Mouse (Mus musculus) inflammation-experienced regulatory T-cells, adult 6 months (primary cell): Measurements from ENCODE around the gene Ppp1r2. TPM values are rescaled to one million over a fixed set of nuclear protein-coding genes. Genes with fewer than 3 reads are reported as not detected.
A peak's percentile ranks its signal among the peaks of the same experiment; 100 is the strongest.
"Not testable (repeated sequence)": the region's sequence is repeated elsewhere in the genome, so short reads cannot be mapped to it uniquely, and the experiment has no call there.

Experiments
- ATAC-seq: one replicate; pipeline ENCODE4 v1.8.0; 2017
- polyA plus RNA-seq, 3 experiments: library from polyadenylated mRNA; unstranded; fragments of 100-300 nt; shearing (Covaris generic); gene quantifications; one replicate each; pipeline ENCODE4 v1.2.1; 2017

Gene Ppp1r2
- polyA plus RNA-seq = 10 to 100 TPM; 11.7 to 25.1 (median 13.1) TPM

DNA sequence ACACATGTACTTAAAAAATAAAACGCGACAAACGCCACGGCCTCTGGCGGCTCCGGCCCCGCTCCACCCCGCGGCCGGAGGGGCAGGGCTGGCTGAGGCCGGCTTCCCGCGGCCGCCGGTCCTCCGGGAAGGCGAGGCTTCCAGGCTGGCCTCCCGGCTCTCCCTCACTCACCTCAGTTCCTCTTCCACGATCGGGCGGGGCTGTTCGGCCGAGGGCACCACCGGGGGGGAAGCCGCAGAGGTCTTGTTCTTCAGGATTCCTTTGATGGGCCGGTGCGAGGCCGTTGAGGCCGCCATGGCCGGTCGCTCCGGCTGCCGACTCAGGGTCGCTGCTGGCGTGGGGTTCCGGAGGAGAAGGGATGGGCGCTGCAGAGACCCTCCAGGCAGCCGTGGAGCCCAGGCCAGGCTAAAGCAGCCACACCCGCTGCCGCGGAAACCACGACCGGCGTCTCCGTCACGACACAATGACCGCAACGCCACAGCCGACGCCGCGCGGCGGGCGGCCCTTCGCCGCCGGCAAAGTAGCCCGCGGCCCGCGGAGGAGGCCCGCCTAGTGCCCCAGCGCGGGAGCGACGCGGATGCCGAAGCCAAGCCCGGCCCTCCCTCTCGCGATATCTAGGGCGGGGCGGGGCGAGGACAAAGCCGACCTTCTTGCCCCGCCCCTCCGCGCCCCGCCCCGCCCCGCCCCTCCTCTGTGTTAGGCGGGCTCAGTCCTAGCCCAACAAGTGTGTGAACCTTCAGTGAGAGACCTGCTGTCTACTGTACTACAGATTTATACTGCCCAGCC lies at the start of gene Ppp1r2:
Ppp1r2 (minus strand) TSS at position 604 of the 787 bp plus-strand sequence.
- ATAC-seq = peak; percentile 95

DNA sequence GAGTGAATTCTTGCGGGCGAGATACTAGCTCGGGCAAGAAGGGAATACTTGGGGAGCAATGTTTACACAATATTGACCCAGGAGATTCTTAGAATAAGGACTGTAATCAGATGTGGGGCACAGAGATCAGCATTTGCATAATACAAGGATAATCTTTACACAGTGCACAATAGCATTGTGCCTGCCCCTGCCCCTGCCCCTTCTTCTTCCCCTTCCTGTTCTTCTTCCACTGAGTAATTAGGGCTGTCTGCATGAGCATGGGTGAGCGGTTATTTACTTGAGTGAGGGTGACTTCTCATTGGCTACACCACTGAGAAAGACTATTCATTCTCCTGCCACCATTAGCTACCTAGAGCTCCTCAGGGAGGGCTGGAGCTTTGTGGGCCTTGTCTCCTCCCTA lies 46.4 kb upstream of the Ppp1r2 start:
- ATAC-seq = no peak

DNA sequence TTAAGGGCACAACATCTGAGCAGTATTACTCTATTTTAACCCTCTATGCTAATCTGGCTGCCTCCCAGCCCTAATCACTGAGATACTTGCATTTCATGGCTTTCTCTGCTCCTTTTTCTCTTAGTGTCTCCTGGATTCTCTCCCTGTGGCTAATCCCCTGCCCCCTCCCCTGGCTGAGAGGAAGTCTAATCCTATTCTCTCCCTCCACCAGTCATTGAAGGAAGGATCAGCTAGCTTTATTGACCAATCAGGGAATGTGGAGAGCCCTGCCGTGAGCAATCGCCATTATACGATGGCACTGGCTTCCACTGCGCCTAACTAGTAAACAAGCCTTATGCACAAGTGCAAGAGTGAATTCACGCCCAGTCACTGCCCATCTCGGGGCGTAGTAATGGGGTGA lies 45.9 kb upstream of the Ppp1r2 start:
- ATAC-seq = no peak

DNA sequence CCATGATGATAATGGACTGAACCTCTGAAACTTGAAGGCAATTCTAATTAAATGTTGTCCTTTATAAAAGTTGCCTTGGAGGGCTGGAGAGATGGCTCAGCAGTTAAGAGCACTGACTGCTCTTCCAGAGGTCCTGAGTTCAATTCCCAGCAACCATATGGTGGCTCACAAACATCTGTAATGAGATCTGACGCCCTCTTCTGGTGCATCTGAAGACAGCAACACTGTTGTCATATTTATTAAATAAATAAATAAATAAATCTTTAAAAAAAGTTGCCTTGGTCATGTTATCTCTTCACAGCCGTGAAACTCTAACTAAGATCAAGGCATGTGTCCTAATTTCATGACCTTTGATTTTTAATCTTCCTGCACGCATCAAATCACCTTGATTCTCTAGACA lies 44.6 kb upstream of the Ppp1r2 start:
- ATAC-seq = not testable (repeated sequence)

DNA sequence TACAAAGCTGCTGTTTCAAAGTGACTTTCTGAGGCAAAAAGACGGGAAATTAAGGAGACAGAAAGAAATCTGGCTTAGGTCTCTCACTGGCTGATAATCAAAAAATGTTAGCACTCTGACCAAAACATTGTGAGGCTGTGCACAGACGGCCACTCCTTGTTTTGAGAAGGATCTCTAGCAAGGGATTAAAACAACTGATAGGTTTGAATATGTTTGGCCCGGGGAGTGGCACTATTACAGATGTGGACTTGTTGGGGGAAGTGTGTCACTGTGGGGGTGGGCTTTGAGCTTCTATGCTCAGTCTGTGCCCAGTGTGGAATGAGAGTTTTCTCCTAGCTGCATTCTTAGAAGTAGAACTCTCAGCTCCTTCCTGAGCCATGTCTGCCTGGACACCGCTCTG lies 44.2 kb upstream of the Ppp1r2 start:
- ATAC-seq = no peak

DNA sequence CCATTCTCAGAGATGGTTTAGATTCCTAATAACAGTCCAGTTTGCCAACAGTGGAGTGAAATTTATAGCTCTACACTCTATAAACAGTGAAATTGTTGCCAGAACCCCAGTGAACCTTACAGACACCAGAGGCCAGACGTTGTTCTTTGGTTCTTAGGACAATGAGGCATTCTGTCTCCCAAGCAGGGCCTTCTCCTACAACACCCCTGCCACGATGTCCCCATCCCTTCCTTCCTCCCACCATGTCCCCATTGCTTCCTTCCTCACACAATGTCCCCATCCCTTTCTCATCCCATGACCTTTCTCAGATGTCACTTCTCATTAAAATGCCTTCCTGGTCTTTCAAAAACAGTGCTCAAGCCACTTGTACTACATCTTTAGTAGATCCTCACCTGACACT lies 43.3 kb upstream of the Ppp1r2 start:
- ATAC-seq = no peak

DNA sequence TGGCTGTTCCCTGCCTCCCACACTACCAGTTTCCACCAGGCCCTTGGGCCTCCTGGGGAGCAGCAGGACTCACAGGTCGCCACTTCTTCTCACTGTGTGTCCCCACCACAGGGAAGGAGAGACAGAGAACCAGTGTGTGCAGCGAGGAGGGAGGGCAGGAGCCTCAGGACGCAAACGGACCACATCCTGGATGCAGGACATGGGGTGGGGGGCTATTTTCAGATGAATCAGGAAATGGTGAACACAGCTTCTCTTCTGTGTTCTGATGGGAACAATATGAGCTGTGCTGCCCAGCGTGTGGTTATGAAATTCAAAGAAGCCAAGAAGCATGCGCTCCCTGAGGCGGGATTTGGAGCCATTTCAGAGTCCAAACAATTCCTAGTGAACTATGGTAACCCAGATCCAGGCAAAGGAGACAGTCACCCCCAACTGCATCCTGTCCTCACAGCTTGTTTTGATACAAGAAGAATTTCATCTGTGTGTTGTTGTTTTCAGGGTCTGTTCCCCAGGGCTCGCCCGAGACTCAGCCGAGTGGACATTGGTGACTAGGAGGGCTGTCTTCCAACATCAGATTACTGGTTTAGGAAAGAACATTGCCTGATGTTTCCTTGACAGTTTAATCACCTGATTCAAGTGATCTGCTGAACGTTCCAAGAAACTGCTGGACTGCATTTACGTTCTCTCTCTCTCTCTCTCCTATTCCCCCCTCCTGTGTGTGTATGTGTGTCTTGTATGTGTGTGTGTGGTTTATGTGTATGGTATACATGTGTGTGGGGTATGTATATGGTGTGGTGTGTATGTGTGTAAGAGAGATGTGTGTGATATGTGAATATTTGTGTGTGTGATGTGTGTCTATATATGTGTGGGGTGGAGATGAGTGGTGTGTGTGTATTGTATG lies 41.4 kb upstream of the Ppp1r2 start:
- ATAC-seq = not testable (repeated sequence)

DNA sequence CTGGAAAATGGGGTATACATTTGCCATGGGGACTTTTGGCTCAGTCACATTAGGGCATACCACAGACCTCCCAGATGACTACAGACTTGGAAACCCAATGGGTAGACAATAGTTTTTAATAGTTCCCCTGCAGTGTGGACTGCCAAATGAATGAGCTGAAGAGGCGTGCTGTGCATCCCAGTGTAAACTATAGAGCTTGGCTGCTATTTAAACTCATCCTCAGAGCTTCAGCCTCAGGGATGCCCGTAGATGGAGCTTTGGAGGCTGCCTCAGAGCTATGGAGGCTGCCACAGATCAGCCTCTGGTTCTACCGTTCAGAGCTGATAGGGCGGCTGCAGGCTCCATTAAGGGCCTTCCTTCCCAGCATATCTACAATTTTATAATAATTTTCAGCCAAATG lies 40.2 kb upstream of the Ppp1r2 start:
- ATAC-seq = no peak

DNA sequence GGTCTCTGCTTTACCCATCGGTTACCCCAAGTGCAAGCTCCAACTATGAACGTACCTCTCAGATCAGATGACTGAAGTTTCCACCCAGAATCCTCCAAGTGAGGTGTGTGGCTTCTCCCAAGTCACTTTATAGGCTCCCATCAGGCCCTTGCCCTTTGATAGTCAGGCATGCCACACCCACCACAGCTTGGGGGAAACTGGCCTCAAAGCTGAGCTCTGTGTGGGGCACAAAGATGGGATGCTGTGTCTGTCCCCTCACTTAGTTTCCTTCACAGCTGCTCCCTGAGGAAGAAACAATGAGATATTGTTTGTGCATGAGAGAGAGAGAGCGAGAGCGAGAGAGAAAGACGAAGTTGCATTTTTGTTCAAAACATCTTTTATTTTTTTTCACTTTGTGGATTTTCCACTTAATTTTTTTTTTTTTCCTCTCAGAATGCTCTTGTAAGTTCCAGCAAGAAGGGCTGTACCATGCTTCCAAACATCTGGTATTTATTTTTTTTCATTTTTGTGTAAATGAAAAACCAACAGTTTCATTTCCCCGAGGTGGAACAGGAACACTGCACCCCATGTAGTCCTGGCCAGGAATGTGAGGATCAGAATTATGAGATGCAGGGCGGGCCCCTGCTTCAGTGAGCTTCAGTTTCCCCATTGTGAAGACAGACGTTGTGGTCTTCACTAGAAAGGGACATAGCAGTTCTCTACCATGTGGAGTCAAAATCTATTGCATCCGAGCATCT lies 39.6 kb upstream of the Ppp1r2 start, which contains the start of gene Apod:
Apod (minus strand) TSS at position 312 of the 737 bp plus-strand sequence.
- no peak for ATAC-seq

DNA sequence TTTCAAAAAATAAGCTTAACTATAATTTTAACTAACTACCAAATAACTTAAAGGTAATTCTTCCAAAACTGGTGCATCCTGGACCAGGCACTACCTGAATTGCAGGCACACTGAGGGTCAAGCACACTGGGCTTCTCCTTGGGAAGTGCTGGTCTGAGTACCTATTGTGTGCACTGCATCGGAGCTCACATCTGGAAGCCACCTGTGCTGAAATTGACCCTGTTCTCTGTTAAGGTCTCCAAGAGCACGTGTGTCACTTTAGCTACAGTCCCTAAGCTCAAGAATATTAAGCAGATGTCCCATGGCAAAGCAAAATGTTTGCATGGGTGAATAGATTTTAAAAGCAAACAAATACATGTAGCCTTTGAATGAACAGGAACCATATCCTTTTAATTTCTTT lies 38.5 kb upstream of the Ppp1r2 start:
- no peak for ATAC-seq

DNA sequence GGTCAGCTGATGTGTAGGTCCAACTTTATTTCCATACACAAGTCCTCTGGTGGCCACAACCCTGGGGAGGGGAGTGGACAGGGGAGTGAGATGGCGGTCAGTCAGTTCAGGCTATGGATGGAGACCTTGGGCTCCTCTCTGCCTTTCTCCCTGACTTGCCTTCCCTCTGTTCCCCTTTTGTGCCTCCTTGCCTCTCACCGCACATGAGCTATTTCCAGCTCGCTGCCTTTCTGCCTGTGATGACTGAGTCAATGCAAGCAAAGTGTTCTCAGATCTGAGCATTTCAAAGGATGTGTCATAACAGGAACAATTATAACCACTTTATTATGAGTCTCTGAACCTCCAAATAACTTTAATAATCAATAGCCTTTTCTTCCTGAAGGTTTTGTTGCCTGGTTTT lies 37.2 kb upstream of the Ppp1r2 start:
- ATAC-seq = no peak

DNA sequence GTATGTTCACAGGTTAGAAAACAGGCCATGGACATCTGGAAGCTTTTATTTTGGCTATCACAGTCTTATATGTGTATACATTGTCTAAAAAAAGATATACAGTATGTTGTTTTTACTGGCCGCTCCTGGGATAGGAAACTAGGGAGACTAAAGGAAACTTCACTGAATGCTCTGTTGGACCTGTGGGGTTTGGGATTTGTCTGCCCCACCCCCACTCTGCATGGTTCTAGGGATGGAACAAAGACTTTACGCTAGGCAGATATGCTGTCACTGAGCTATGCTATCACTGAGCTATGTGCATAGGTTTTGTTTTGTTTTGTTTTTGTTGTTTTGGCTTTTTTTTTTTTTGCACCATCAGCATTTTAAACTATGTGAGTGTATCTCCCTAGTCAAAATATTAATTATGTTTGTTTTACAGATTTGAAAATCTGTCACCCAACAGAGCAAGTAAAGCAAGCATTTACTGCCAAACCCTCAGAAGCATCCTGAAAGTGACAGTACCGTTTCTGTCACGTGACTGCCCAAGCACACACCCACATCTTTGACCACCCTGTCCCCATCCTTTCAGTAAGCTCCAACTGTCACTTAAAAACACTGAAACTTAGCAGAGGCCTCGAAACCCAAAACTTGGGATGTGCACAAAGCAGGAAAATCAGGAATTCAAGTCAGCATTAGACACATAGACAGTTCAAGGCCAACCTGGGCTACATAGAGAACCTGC lies 30.3 kb upstream of the Ppp1r2 start:
- ATAC-seq = no peak

DNA sequence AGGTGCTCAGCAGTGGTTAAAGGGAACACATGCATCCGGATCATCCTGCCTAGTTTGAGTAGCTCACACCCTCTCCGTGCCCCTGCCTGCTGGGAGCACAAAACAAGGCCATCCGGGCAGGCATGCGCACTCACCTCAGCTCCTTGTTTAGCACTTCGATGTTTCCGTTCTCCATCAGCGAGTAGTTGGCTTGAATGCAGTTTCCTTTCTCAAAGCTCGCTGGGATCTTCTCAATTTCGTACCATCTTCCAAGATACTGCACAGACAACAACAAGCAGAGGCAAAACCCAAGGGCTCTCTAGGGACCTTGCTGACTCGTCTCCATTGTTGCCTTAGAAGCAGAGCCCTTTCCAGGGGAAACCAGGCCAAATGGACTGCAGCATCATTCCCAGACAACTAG lies 28.2 kb upstream of the Ppp1r2 start:
- ATAC-seq = no peak

DNA sequence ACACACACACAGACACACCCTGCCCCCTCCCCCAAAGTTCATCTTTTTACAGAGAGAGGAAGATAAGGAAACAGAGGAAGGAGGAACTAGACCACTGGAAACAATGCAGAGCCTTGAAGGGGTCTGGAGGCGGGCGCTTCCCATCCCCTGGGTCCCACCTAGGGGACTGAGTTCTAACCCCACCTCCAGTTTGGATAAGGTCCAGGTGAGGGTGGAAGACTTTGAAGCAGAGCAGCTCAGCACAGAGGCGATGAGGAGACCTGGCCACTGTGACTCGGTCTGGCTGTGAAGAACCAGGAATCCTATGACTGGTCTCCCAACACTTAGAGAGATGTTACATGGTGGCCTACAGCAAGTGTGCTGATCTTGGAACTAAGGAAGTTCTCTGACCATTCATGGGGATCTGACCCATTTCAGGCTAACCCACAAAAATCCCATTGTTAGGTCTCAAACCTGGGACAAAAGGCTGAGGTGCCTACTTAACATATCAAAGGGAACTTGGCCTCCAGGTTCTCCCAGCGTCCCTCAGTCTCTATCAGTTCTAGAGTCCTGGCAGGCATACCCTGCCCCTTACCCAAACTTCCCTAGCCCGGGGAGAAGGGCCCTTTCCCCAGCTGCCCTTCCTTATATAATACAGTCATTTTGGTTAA lies 25.9 kb upstream of the Ppp1r2 start:
- no peak for ATAC-seq

DNA sequence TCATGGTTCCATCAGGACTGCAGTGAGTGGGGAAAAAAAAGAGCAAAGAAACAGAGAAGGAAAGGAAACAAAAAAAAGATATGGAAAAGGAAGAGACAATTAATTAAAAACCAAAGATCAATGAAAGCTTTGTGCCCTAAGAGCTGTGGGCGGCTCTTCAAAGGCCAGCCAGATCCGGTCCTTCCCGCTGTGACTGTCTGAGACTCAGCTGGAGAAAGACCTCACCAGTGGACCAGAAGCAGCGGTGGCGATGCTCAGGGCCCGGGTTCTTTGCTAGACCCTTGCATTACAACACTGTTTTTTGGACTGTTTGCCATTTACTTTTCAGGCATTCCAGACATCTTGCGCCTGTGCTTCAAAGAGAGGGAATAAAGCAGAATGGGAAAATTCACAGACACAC lies 25.4 kb upstream of the Ppp1r2 start:
- no peak for ATAC-seq

DNA sequence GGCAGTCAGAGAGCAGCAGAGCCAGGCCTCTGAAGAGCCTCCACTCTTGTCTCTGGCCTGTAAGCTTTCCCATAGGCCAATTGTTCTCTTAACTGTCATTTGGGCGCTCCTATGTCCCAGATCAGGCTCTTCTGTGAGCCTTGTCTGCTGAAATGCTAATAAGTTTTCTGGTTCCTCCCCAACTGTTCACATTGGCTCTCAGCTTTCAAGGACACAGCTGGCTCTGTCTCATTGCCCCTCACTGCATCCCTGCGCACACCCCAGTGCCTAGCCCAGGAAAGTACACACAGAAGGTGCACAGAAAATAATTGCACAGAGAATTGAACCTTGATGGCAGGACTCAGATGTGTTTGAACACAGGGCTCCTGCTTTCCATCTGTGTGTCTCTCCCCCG lies 24.9 kb upstream of the Ppp1r2 start:
- ATAC-seq = no peak

DNA sequence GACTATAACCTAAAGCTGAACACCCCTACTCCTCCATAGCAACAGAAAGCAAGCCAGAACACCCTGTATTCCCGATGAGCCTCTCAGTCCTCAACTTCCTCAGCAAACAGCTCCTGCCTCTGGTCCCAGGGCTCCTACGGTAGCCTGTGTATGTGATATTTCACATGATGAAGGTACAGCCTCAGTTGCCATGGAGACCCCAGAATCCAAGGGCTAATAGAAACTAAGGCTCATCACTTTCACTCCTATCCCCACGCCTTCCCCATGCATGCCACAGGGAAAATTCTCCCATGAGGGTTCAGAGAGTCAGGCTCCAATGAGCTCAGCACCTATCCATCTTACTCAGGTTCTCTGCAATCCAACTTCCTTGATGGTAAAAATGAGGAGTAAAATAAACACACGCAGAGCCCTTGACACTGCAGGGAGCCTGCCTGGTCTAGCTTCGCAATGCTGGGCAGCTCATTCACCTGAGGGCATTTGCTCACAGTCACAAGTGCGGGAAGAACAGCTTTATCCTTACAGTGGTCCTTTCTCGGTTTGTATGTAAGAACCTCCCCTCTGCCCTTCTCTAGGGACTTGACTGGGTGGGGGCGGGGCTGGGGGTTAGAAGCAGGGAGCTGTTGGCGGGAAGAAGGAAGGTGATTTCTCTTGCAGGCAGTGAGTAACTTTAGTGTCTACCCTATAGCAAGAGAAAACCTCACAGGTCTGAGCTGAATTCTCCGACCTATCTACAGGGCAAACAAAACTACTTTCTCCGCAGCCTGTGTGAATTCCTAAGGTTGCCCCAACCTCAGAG lies 24.3 kb upstream of the Ppp1r2 start:
- no peak for ATAC-seq

DNA sequence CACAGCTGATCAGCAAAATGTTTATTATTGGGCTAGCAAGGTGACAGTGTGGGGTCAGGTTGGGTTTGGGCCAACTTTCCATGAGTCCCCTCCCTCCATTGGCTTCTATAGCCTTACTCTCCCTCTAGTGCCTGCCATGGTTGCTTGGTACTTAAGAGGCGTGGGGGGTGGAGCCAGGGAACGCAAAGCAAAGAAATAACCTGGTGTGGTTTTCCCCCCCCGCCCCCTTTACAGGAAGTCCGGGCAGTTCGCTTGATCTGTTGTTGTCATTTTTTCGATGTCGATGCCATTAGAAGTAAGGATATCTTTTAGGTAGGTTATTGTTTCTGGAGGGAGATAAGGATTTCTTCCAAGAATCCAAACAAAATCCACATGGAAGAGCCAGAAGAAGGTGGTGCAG lies 22.0 kb upstream of the Ppp1r2 start:
- ATAC-seq = peak; percentile 75

DNA sequence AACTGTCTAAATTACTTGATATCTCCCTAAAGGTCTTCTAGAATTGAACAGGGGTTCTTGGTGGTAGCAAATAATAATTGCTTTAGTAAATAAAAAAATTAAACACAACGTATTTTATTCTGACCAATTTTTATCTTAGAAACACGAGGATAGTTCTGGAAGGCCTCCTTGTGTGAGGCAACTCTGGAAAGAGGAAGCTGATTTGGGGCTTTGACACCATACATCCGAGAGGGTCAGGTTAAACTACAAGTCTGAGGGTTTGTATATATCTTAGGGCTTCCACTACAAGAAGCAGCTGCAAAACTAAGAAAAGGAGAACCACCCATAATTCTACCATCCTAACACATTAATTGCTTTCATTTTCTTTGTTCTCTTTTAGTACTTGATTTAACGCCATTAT lies 18.7 kb upstream of the Ppp1r2 start:
- no peak for ATAC-seq

DNA sequence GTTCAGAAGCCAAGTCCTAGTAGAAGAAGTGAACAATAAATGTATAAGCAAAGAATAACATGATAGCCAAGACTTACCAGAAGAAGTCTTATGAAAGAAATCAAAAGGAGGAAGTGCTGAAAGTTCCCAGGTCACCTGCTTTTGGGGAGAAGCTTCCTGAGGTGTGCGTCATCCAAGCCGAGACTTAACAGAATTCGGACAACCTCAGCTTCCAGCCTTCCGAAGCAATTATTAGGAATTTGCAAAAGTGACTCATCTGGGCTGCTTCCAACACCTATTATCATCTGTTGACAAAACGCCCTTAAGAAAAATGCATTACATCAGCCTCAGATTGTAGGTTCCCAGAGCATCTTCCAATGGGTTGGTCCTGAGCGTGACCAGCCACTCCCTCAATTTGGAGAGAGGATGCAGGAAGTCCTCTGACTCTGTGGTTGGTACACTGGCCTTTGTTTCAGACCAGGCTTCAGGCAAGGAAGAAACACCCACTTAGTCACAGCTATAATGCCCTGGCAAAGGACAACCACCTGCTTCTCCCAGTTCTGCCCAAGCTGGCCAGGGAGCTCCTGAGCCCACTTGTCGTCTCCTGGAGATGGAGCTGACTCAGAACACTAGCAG lies 15.8 kb upstream of the Ppp1r2 start:
- no peak for ATAC-seq

DNA sequence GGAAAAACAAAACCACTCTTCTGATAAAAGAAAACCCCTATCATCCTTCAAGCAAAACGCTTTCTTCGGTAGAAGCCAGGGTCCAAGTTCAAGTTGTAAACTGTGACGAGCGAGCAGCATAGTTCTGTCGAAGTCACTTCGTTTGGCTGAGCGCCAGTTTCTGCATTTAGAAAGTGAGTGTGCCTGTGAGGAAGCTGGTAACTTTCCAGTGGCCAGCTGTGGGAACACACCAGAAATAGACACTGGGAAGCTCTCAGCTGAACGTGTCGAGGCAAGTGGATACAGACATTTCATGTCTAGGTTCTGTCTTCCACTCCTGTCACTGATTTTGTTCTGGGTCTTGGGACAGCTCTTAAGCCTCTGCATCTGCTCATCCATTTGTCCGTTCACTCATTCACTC lies 15.2 kb upstream of the Ppp1r2 start:
- no peak for ATAC-seq
